Mouse (Mus musculus): Measurements from ENCODE around the gene Adgrl2. TPM values are rescaled to one million over a fixed set of nuclear protein-coding genes. Genes with fewer than 3 reads are reported as not detected.
A peak's percentile ranks its signal among the peaks of the same experiment; 100 is the strongest.

The Adgrl2 gene
- polyA plus RNA-seq, 1 experiment from 2014 or later: 42.5 TPM

DNA sequence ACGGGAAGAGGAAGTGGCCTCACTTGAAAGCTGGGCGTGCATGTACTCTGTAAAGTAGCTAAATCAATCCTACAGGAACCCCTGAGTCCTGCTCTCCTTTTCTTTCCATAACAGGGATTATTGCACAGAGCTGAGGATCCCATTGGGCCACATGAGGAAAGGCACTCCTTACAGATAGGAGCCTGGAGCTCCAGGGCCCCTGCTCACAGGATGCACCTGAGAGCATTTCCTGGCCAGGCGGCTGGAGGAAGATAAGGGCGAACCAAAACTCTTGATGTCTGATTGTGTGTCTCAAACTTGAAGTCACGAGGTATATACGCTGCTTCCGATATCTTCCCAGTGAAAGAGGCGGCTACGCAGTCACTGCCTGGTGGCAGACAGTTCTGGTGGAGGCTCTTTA lies 183.4 kb downstream of the Adgrl2 start:
- no peak for TF ChIP-seq CTCF (IDR thresholded peaks at IDR 0.05; ENCODE audit: low read depth)
- H3K36me3 ChIP-seq (ENCODE audit: insufficient read depth, low read length): no peaks in the 10 kb centered on the region
- WGBS: 77% methylated on average over 9 of the region's 9 CpGs
- H3K27ac ChIP-seq: no peak overlapping the region
- H3K9ac ChIP-seq (ENCODE audit: low read depth, low read length): no peak overlapping the region
- H3K4me3 ChIP-seq (replicated peaks; ENCODE audit: low read depth, low read length): no peak overlapping the region
- no peak for DNase-seq (ENCODE audit: low spot score)
- no peaks in the 10 kb centered on the region for H3K27me3 ChIP-seq (ENCODE audit: insufficient read depth, low read length)
- no peak for ATAC-seq (replicated peaks; ENCODE audit: low FRiP score, low read depth)
- H3K4me2 ChIP-seq (ENCODE audit: low read length): no peak overlapping the region
- H3K9me3 ChIP-seq (replicated peaks; ENCODE audit: low read length): no peaks in the 10 kb centered on the region
- H3K4me1 ChIP-seq (replicated peaks; ENCODE audit: insufficient read depth, low read length): no peaks in the 10 kb centered on the region

GRCm38 (mm10) chr3:148793286-148793913 lies 197.0 kb downstream of the Adgrl2 start:
- H3K27me3 ChIP-seq (ENCODE audit: insufficient read depth, low read length): no peaks in the 10 kb centered on the region
- H3K36me3 ChIP-seq (ENCODE audit: insufficient read depth, low read length): no peaks in the 10 kb centered on the region
- TF ChIP-seq CTCF (IDR thresholded peaks at IDR 0.05; ENCODE audit: low read depth): no peak
- no peak overlapping the region for H3K27ac ChIP-seq
- no peak overlapping the region for H3K4me2 ChIP-seq (ENCODE audit: low read length)
- WGBS: 41% methylated on average over 10 of the region's 10 CpGs
- no peak overlapping the region for H3K9ac ChIP-seq (ENCODE audit: low read depth, low read length)
- H3K4me3 ChIP-seq (replicated peaks; ENCODE audit: low read depth, low read length): no peak overlapping the region
- no peak for ATAC-seq (replicated peaks; ENCODE audit: low FRiP score, low read depth)
- peak; percentile 44 for DNase-seq (ENCODE audit: low spot score)
- H3K4me1 ChIP-seq (replicated peaks; ENCODE audit: insufficient read depth, low read length): no peaks in the 10 kb centered on the region
- H3K9me3 ChIP-seq (replicated peaks; ENCODE audit: low read length): no peaks in the 10 kb centered on the region

DNA sequence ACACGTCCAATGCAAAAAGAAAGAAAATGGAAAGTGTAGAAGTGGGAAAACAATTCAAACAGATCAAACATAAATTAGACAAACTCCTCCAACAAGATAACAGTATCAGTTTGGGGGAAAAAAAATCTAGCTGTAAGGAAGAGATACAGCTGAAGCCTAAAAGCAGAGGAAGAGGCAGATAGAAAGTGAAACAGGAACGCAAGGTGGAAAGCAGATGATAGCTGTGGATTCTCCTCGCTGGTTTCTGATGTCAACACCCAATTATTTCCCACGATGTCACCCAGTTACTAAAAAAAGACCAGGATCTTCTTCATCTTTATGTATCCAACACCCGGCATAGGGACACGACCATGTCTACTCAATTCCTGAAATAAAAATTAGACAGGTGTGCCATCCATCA lies 220.0 kb downstream of the Adgrl2 start:
- no peaks in the 10 kb centered on the region for H3K36me3 ChIP-seq (ENCODE audit: insufficient read depth, low read length)
- 85% methylated on average over 6 of the region's 6 CpGs for WGBS
- H3K9me3 ChIP-seq (replicated peaks; ENCODE audit: low read length): no peaks in the 10 kb centered on the region
- TF ChIP-seq CTCF (IDR thresholded peaks at IDR 0.05; ENCODE audit: low read depth): no peak
- H3K27me3 ChIP-seq (ENCODE audit: insufficient read depth, low read length): no peaks in the 10 kb centered on the region
- ATAC-seq (replicated peaks; ENCODE audit: low FRiP score, low read depth) (no peak), DNase-seq (ENCODE audit: low spot score) (no peak)
- no peak overlapping the region for H3K27ac ChIP-seq
- no peak overlapping the region for H3K4me3 ChIP-seq (replicated peaks; ENCODE audit: low read depth, low read length)
- H3K4me2 ChIP-seq (ENCODE audit: low read length): no peak overlapping the region
- H3K4me1 ChIP-seq (replicated peaks; ENCODE audit: insufficient read depth, low read length): no peaks in the 10 kb centered on the region
- H3K9ac ChIP-seq (ENCODE audit: low read depth, low read length): no peak overlapping the region

Measured in kidney, postnatal 0 days (tissue).